Mouse (Mus musculus): Measurements from ENCODE around the gene Copa. TPM values are rescaled to one million over a fixed set of nuclear protein-coding genes. Genes with fewer than 3 reads are reported as not detected.

Gene Copa
- polyA plus RNA-seq, 1 experiment from 2014 or later = 157 TPM

Other genes starting within 250 kb of the Copa start
- 2.0 and 2.1 TPM in 2 replicates for gene Cd84, start 242.8 kb upstream of the Copa start, polyA plus RNA-seq (2014; fragmentation: Nextera tagmentation; extraction: Ambion mirVana)
- not detected in 2 replicates for gene Gm10521, start 186.9 kb upstream of the Copa start, polyA plus RNA-seq (2014; fragmentation: Nextera tagmentation; extraction: Ambion mirVana)
- gene Slamf6, start 165.0 kb upstream of the Copa start, polyA plus RNA-seq (2014; fragmentation: Nextera tagmentation; extraction: Ambion mirVana) = 0.14 and 0.22 TPM in 2 replicates
- gene Vangl2, start 54.1 kb upstream of the Copa start, polyA plus RNA-seq (2014; fragmentation: Nextera tagmentation; extraction: Ambion mirVana) = 9.2 and 10.0 TPM in 2 replicates
- not detected in 2 replicates for gene Nhlh1, start 25.0 kb upstream of the Copa start, polyA plus RNA-seq (2014; fragmentation: Nextera tagmentation; extraction: Ambion mirVana)
- gene Ncstn, start 266 bp downstream of the Copa start, polyA plus RNA-seq (2014; fragmentation: Nextera tagmentation; extraction: Ambion mirVana) = 120 TPM in 2 replicates
- gene Pex19, start 44.2 kb downstream of the Copa start, polyA plus RNA-seq (2014; fragmentation: Nextera tagmentation; extraction: Ambion mirVana) = 119 and 136 TPM in 2 replicates
- 101 and 104 TPM in 2 replicates for gene Dcaf8, start 65.6 kb downstream of the Copa start, polyA plus RNA-seq (2014; fragmentation: Nextera tagmentation; extraction: Ambion mirVana)
- gene Pea15a, start 124.3 kb downstream of the Copa start, polyA plus RNA-seq (2014; fragmentation: Nextera tagmentation; extraction: Ambion mirVana) = 160 and 166 TPM in 2 replicates
- gene Casq1, start 137.3 kb downstream of the Copa start, polyA plus RNA-seq (2014; fragmentation: Nextera tagmentation; extraction: Ambion mirVana) = 138 and 148 TPM in 2 replicates
- 0.23 and 0.26 TPM in 2 replicates for gene Atp1a4, start 175.9 kb downstream of the Copa start, polyA plus RNA-seq (2014; fragmentation: Nextera tagmentation; extraction: Ambion mirVana)
- gene Igsf8, start 179.1 kb downstream of the Copa start, polyA plus RNA-seq (2014; fragmentation: Nextera tagmentation; extraction: Ambion mirVana) = 20.7 and 24.7 TPM in 2 replicates
- gene Atp1a2, start 215.5 kb downstream of the Copa start, polyA plus RNA-seq (2014; fragmentation: Nextera tagmentation; extraction: Ambion mirVana) = 5.3 and 7.3 TPM in 2 replicates
- gene Kcnj9, start 246.8 kb downstream of the Copa start, polyA plus RNA-seq (2014; fragmentation: Nextera tagmentation; extraction: Ambion mirVana) = not detected in 2 replicates

Measured in heart, embryonic 14.5 days (tissue).